Mouse (Mus musculus): ENCODE data around the gene Clk2. TPM values are rescaled to one million over a fixed set of nuclear protein-coding genes. Genes with fewer than 3 reads are reported as not detected.

Clk2 gene
- 10 to 100 TPM; 12.4 to 18.5 TPM for polyA plus RNA-seq (2017; shearing (Covaris generic))

- ATAC-seq = peak; percentile 95
Measured at GRCm38 (mm10) chr3:89164506-89165267, at the start of gene Clk2. Gene Clk2, plus strand, starts transcription at chr3:89164795.

- ATAC-seq = no peak
Measured at GRCm38 (mm10) chr3:89115522-89115921, 49.1 kb upstream of the Clk2 start.

- ATAC-seq = no peak
Measured at GRCm38 (mm10) chr3:89123313-89123712, 41.3 kb upstream of the Clk2 start.

- no peak for ATAC-seq
Measured at GRCm38 (mm10) chr3:89124241-89124640, 40.4 kb upstream of the Clk2 start.

GRCm38 (mm10) chr3:89125981-89126380 is 38.6 kb upstream of the Clk2 start:
- ATAC-seq = no peak

GRCm38 (mm10) chr3:89129908-89130307 is 34.7 kb upstream of the Clk2 start:
- no peak for ATAC-seq

- no peak for ATAC-seq
Measured at GRCm38 (mm10) chr3:89131816-89132215, 32.8 kb upstream of the Clk2 start.

- ATAC-seq = no peak
Measured at GRCm38 (mm10) chr3:89132285-89133062, 32.1 kb upstream of the Clk2 start.

GRCm38 (mm10) chr3:89133063-89133450 is 31.5 kb upstream of the Clk2 start:
- no peak for ATAC-seq

GRCm38 (mm10) chr3:89133752-89134151 is 30.8 kb upstream of the Clk2 start:
- ATAC-seq = no peak

GRCm38 (mm10) chr3:89135958-89136357 is 28.6 kb upstream of the Clk2 start, which contains the start of gene Pklr:
Gene Pklr, plus strand, starts transcription at chr3:89136142.
- ATAC-seq = no peak

- no peak for ATAC-seq
Measured at GRCm38 (mm10) chr3:89136365-89136764, 28.2 kb upstream of the Clk2 start.

- no peak for ATAC-seq
Measured at GRCm38 (mm10) chr3:89144821-89145220, 19.8 kb upstream of the Clk2 start.

- ATAC-seq = no peak
Measured at GRCm38 (mm10) chr3:89145566-89145965, 19.0 kb upstream of the Clk2 start.

GRCm38 (mm10) chr3:89147101-89147978 is 17.3 kb upstream of the Clk2 start:
- ATAC-seq = no peak

GRCm38 (mm10) chr3:89147979-89148311 is 16.6 kb upstream of the Clk2 start:
- ATAC-seq = no peak

- no peak for ATAC-seq
Measured at GRCm38 (mm10) chr3:89148567-89148966, 16.0 kb upstream of the Clk2 start.

GRCm38 (mm10) chr3:89152084-89152835 is 12.3 kb upstream of the Clk2 start:
- no peak for ATAC-seq

GRCm38 (mm10) chr3:89156951-89157350 is 7.6 kb upstream of the Clk2 start:
- ATAC-seq = no peak

GRCm38 (mm10) chr3:89158651-89159050 is 5.9 kb upstream of the Clk2 start:
- ATAC-seq = no peak

- ATAC-seq = no peak
Measured at GRCm38 (mm10) chr3:89159211-89159610, 5.4 kb upstream of the Clk2 start.

Measured in activated CD4-positive, CD25-positive, alpha-beta regulatory T cell, adult 4 months (primary cell).